Mouse (Mus musculus): ENCODE data around the gene Gpc4. TPM values are rescaled to one million over a fixed set of nuclear protein-coding genes. Genes with fewer than 3 reads are reported as not detected.
A peak's percentile ranks its signal among the peaks of the same experiment; 100 is the strongest.

Gene Gpc4
- total and polyA plus RNA-seq, 2 experiments from 2014 or later: 19.1 to 33.9 TPM

DNA sequence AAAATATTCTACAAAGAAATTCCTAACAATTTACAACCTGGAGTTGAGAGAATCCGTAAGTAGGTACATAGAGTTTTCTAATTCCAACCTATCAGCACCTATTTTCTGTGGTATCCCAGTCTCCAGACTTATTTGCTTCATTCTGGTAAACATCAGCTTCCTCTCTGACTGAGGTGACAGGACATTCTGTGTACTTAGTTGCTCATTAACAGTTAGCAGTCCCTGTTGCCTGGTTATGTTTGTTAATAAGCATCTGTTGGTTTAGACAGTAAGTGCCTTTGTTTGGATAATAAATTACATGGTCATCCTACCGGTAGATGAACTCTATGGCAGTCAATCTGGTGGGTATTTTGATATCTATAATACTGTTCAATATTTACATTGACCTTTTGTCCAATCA, 92.6 kb downstream of the Gpc4 start:
- Histone ChIP-seq H3K36me3 (replicated peaks; ENCODE audit: control insufficient read depth, insufficient read depth, low read length) (no peaks in the 10 kb centered on the region), H3K9me3 (replicated peaks; ENCODE audit: control insufficient read depth, low read length) (no peaks in the 10 kb centered on the region), H3K9ac (replicated peaks; ENCODE audit: low read depth, low read length) (no peak overlapping the region), H3K4me1 (ENCODE audit: control insufficient read depth, insufficient read depth) (no peaks in the 10 kb centered on the region), H3K27ac (ENCODE audit: low read depth) (no peak overlapping the region), H3K4me2 (ENCODE audit: low read depth, low read length) (no peak overlapping the region), H3K4me3 (ENCODE audit: low read depth, low read length) (no peak overlapping the region), H3K27me3 (ENCODE audit: control insufficient read depth, insufficient read depth, low read length) (no peaks in the 10 kb centered on the region)
- ATAC-seq (ENCODE audit: insufficient read depth, low read depth) (no peak), DNase-seq (ENCODE audit: low spot score) (no peak)
- no peak for TF ChIP-seq CTCF (IDR thresholded peaks at IDR 0.05; ENCODE audit: low read depth)
- TF ChIP-seq EP300 (IDR thresholded peaks at IDR 0.05; ENCODE audit: low read depth): no peak
- 61% methylated on average over 2 of the region's 2 CpGs for WGBS

DNA sequence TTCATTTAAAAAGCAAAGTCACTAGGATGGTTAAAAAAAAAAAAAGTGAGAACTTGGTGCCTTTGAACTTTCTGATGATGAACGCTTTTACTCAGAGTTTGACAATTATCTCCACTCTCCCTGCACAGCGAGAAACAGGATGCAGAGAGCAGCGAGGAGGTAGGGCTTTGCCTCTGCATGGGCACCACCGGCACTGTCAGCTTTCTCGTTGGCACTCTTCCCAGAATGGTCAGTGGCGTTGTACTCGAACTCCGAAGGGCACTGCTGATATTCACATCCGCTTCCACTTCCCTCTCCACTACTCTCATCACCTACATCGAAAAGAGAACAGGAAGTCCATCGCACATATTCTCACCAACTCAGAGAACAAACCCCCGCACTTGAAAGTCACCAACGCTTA, 111.6 kb downstream of the Gpc4 start:
- no peak overlapping the region for H3K4me2 ChIP-seq (ENCODE audit: low read depth, low read length)
- DNase-seq (ENCODE audit: low spot score): no peak
- no peak for ATAC-seq (ENCODE audit: insufficient read depth, low read depth)
- no peaks in the 10 kb centered on the region for H3K9me3 ChIP-seq (replicated peaks; ENCODE audit: control insufficient read depth, low read length)
- H3K4me3 ChIP-seq (ENCODE audit: low read depth, low read length): no peak overlapping the region
- no peaks in the 10 kb centered on the region; the same call in 1 of the 2 replicates for H3K4me1 ChIP-seq (ENCODE audit: control insufficient read depth, insufficient read depth)
- no peak overlapping the region for H3K27ac ChIP-seq (ENCODE audit: low read depth)
- no peaks in the 10 kb centered on the region for H3K27me3 ChIP-seq (ENCODE audit: control insufficient read depth, insufficient read depth, low read length)
- H3K9ac ChIP-seq (replicated peaks; ENCODE audit: low read depth, low read length): no peak overlapping the region
- 55% methylated on average over 13 of the region's 13 CpGs for WGBS
- no peaks in the 10 kb centered on the region for H3K36me3 ChIP-seq (replicated peaks; ENCODE audit: control insufficient read depth, insufficient read depth, low read length)
- TF ChIP-seq CTCF (IDR thresholded peaks at IDR 0.05; ENCODE audit: low read depth): no peak

DNA sequence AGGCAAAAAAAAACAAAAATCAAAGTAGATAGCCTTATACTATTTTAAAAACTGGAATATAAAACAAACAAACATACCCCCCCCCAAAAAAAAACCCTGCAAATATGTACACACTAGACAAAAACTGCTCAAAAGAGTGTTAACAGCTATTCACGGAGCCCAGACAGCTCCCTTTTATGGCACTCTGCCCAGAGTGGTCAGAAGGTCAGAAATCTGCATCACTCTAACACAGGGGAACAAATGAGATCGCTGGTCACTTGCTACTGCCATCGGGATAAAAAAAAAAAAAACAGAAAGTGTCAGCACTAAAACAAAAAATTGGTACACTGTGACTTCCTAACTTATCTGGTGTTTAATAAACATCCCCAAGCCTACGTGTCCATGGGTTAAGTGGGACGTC, 113.0 kb downstream of the Gpc4 start:
- Histone ChIP-seq H3K9me3 (replicated peaks; ENCODE audit: control insufficient read depth, low read length) (no peaks in the 10 kb centered on the region), H3K4me3 (ENCODE audit: low read depth, low read length) (no peak overlapping the region), H3K4me2 (ENCODE audit: low read depth, low read length) (no peak overlapping the region), H3K36me3 (replicated peaks; ENCODE audit: control insufficient read depth, insufficient read depth, low read length) (no peaks in the 10 kb centered on the region), H3K27me3 (ENCODE audit: control insufficient read depth, insufficient read depth, low read length) (no peaks in the 10 kb centered on the region), H3K27ac (ENCODE audit: low read depth) (no peak overlapping the region), H3K4me1 (ENCODE audit: control insufficient read depth, insufficient read depth) (no peaks in the 10 kb centered on the region; the same call in 1 of the 2 replicates), H3K9ac (replicated peaks; ENCODE audit: low read depth, low read length) (no peak overlapping the region)
- TF ChIP-seq EP300 (IDR thresholded peaks at IDR 0.05; ENCODE audit: low read depth) (no peak), CTCF (IDR thresholded peaks at IDR 0.05; ENCODE audit: low read depth) (no peak)
- ATAC-seq (ENCODE audit: insufficient read depth, low read depth): 0 out of 2 replicates have a peak, but pooled peaks have one; percentile 41
- peak; percentile 30 for DNase-seq (ENCODE audit: low spot score)
- WGBS: 34% methylated on average over 5 of the region's 5 CpGs

DNA sequence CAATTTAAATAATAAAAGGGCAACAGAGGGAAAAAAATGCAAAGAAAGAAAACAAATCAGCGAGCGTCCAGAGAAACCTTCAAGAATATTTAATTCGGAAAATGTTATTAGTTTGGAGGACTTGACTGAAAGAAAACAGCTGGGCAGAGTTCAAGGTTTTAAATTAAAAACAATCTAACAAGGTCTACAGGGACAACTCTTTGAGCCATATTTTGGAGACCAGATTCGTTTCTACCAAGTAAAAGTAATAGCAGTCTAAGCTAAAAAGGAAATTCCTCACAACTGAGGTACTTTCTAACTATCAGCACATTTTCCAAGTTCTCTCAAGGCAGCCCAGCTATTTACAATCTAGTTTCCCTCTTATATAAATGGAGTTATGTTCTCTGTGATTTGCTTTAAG, 114.1 kb downstream of the Gpc4 start:
- Histone ChIP-seq H3K9ac (replicated peaks; ENCODE audit: low read depth, low read length) (no peak overlapping the region), H3K4me2 (ENCODE audit: low read depth, low read length) (no peak overlapping the region), H3K36me3 (replicated peaks; ENCODE audit: control insufficient read depth, insufficient read depth, low read length) (no peaks in the 10 kb centered on the region), H3K27ac (ENCODE audit: low read depth) (no peak overlapping the region), H3K4me1 (ENCODE audit: control insufficient read depth, insufficient read depth) (no peaks in the 10 kb centered on the region; the same call in 1 of the 2 replicates), H3K4me3 (ENCODE audit: low read depth, low read length) (no peak overlapping the region), H3K27me3 (ENCODE audit: control insufficient read depth, insufficient read depth, low read length) (no peaks in the 10 kb centered on the region), H3K9me3 (replicated peaks; ENCODE audit: control insufficient read depth, low read length) (no peaks in the 10 kb centered on the region)
- DNase-seq (ENCODE audit: low spot score) (no peak), ATAC-seq (ENCODE audit: insufficient read depth, low read depth) (no peak)
- no peak for TF ChIP-seq EP300 (IDR thresholded peaks at IDR 0.05; ENCODE audit: low read depth)
- no peak for TF ChIP-seq CTCF (IDR thresholded peaks at IDR 0.05; ENCODE audit: low read depth)
- 73% methylated on average over 4 of the region's 4 CpGs for WGBS

DNA sequence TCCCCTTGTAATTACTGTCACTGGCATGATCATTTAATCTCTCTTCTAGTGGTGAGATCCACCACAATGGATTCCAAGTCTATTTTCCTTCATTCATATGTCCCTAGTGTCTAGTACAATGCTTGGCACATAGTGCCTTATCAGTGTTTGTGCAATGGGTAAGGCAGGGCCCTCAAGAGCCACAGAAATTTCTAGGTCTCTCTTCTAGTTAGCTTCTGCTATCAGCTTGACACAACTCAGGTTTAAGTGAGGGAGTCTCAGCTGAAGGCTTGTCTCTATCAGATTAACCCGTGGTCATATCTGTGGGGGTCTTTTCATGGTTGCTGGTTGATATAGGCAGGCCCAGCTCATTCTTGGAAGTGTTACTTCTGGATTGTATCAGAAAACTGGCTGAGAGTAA, 125.2 kb downstream of the Gpc4 start:
- Histone ChIP-seq H3K9me3 (replicated peaks; ENCODE audit: control insufficient read depth, low read length) (no peaks in the 10 kb centered on the region), H3K36me3 (replicated peaks; ENCODE audit: control insufficient read depth, insufficient read depth, low read length) (no peaks in the 10 kb centered on the region), H3K4me2 (ENCODE audit: low read depth, low read length) (no peak overlapping the region), H3K4me1 (ENCODE audit: control insufficient read depth, insufficient read depth) (no peaks in the 10 kb centered on the region), H3K27ac (ENCODE audit: low read depth) (no peak overlapping the region), H3K9ac (replicated peaks; ENCODE audit: low read depth, low read length) (no peak overlapping the region), H3K4me3 (ENCODE audit: low read depth, low read length) (no peak overlapping the region), H3K27me3 (ENCODE audit: control insufficient read depth, insufficient read depth, low read length) (no peaks in the 10 kb centered on the region)
- TF ChIP-seq EP300 (IDR thresholded peaks at IDR 0.05; ENCODE audit: low read depth): no peak
- no peak for TF ChIP-seq CTCF (IDR thresholded peaks at IDR 0.05; ENCODE audit: low read depth)
- DNase-seq (ENCODE audit: low spot score): no peak
- 18% methylated on average over 1 of the region's 1 CpGs for WGBS
- ATAC-seq (ENCODE audit: insufficient read depth, low read depth): no peak

DNA sequence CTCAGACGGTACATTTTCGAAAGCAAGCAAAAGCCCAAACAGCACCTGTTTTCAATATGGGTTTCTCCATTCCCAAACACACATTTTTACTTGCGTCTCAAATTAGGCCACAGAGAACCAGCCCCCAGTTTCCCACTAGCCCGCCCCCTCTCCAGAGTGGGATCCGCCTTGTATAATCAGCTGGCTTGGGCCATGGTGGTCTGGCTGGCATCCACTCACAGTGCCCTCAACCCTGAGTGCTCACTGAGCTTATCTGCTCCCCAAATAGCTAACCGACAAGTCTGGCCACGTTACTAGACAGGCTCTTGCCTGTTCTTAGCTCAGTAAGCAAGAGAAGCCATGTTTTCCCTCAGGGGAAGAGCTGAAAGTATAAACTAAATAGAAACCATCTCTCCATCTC, 134.9 kb downstream of the Gpc4 start:
- Histone ChIP-seq H3K4me2 (ENCODE audit: low read depth, low read length) (no peak overlapping the region), H3K4me1 (ENCODE audit: control insufficient read depth, insufficient read depth) (no peaks in the 10 kb centered on the region), H3K9me3 (replicated peaks; ENCODE audit: control insufficient read depth, low read length) (no peaks in the 10 kb centered on the region), H3K9ac (replicated peaks; ENCODE audit: low read depth, low read length) (no peak overlapping the region), H3K36me3 (replicated peaks; ENCODE audit: control insufficient read depth, insufficient read depth, low read length) (no peaks in the 10 kb centered on the region), H3K27ac (ENCODE audit: low read depth) (peak overlapping the region; percentile 39; the same call in 1 of the 2 replicates), H3K27me3 (ENCODE audit: control insufficient read depth, insufficient read depth, low read length) (no peaks in the 10 kb centered on the region), H3K4me3 (ENCODE audit: low read depth, low read length) (no peak overlapping the region)
- ATAC-seq (ENCODE audit: insufficient read depth, low read depth): no peak
- 60% methylated on average over 7 of the region's 7 CpGs for WGBS
- DNase-seq (ENCODE audit: low spot score): peak; percentile 12
- TF ChIP-seq EP300 (IDR thresholded peaks at IDR 0.05; ENCODE audit: low read depth) (no peak), CTCF (IDR thresholded peaks at IDR 0.05; ENCODE audit: low read depth) (no peak)

Data from heart, postnatal 0 days (tissue).